ENCODE assay signal across 25 mouse cellular contexts in genomic region chr9:75064678-75065331, GRCm38 (mm10). TPM values are rescaled to one million over a fixed set of nuclear protein-coding genes. Genes with fewer than 3 reads are reported as not detected.
DNase-seq lines count a peak whose midpoint lies in the region; ATAC-seq and TF ChIP-seq lines count a peak whose summit lies in the region.
"Had no signal": no experiment of that assay in that cellular context is flagged by ENCODE, and none has a peak within 500 bp of the region (broad histone marks: within the 10 kb centered on the region; RNA-seq: fewer than 3 reads in every experiment).

No protein-coding gene starts in this region.

- TF ChIP-seq POLR2A in brain, embryonic 14.5 days (IDR thresholded peaks at IDR 0.05; ENCODE audit: borderline replicate concordance, extremely low read depth, insufficient read depth, insufficient read length, poor library complexity, severe bottlenecking) = no peak

- no peak for DNase-seq in kidney, postnatal 36 days
- DNase-seq in lung, postnatal 0 days (ENCODE audit: low spot score) = peak; percentile 50
- DNase-seq in lung, postnatal 14 days = no peak
- DNase-seq in brain, embryonic 14.5 days (ENCODE audit: low read depth) = peak; percentile 11
- no peak for DNase-seq in neural tube, embryonic 10.5 days (ENCODE audit: extremely low spot score, low spot score)
- DNase-seq in cerebellum, adult 11-12 months = no peak
- DNase-seq: adrenal gland, postnatal 14 days; cerebellum, adult 18-20 months; cerebellum, postnatal 25 days; embryo, embryonic 11 days; gastrocnemius, postnatal 10 days; kidney, adult 18-20 months; layer of hippocampus, adult 9-11 months; spleen, adult 18-20 months; thymus, adult 2 months had no signal

- WGBS in kidney, embryonic 16.5 days = 57% methylated on average over 9 of the region's 9 CpGs
- WGBS in lung, postnatal 0 days = 50% methylated on average over 9 of the region's 9 CpGs

- H3K9ac ChIP-seq in kidney, embryonic 16.5 days (replicated peaks; ENCODE audit: low read length) = no peak overlapping the region
- no peak overlapping the region for H3K9ac ChIP-seq in lung, postnatal 0 days (replicated peaks; ENCODE audit: low read depth)
- H3K9ac ChIP-seq: liver, embryonic 14.5 days; midbrain, embryonic 12.5 days had no signal

- H3K36me3 ChIP-seq in kidney, embryonic 16.5 days (ENCODE audit: insufficient read depth, low read length) = peaks cover 2% of the 10 kb centered on the region; the same call in 1 of the 2 replicates
- no peaks in the 10 kb centered on the region for H3K36me3 ChIP-seq in lung, postnatal 0 days (ENCODE audit: insufficient read depth, low read length)
- H3K36me3 ChIP-seq: midbrain, embryonic 12.5 days had no signal

- no peak overlapping the region for H3K4me2 ChIP-seq in kidney, embryonic 16.5 days (replicated peaks; ENCODE audit: low read depth, low read length)
- no peak overlapping the region for H3K4me2 ChIP-seq in lung, postnatal 0 days (replicated peaks; ENCODE audit: low read depth, low read length)
- H3K4me2 ChIP-seq: midbrain, embryonic 12.5 days had no signal

- H3K27ac ChIP-seq in kidney, embryonic 16.5 days (ENCODE audit: low read length) = 0 out of 2 replicates have a peak overlapping the region, but pooled peaks have one; percentile 50
- no peak overlapping the region for H3K27ac ChIP-seq in lung, postnatal 0 days (ENCODE audit: low read length)
- H3K27ac ChIP-seq: hindbrain, embryonic 10.5 days; hindbrain, postnatal 0 days; left cerebral cortex, adult 2 months; liver, embryonic 14.5 days; macrophage; midbrain, embryonic 12.5 days had no signal

- no peak overlapping the region for H3K4me3 ChIP-seq in kidney, embryonic 16.5 days (ENCODE audit: low read length)
- H3K4me3 ChIP-seq in lung, postnatal 0 days (ENCODE audit: low read depth, low read length) = no peak overlapping the region
- H3K4me3 ChIP-seq: hindbrain, embryonic 10.5 days; left cerebral cortex, adult 2 months; midbrain, embryonic 12.5 days had no signal

- no peaks in the 10 kb centered on the region for H3K9me3 ChIP-seq in kidney, embryonic 16.5 days (ENCODE audit: low read length)
- no peaks in the 10 kb centered on the region for H3K9me3 ChIP-seq in lung, postnatal 0 days (ENCODE audit: low read length)
- H3K9me3 ChIP-seq: hindbrain, embryonic 10.5 days; midbrain, embryonic 12.5 days had no signal

- TF ChIP-seq EP300 in lung, postnatal 0 days (IDR thresholded peaks at IDR 0.05) = no peak

- H3K4me1 ChIP-seq in kidney, embryonic 16.5 days (ENCODE audit: insufficient read depth, low read length) = no peaks in the 10 kb centered on the region
- H3K4me1 ChIP-seq in lung, postnatal 0 days (ENCODE audit: insufficient read depth, low read depth, low read length) = no peaks in the 10 kb centered on the region
- H3K4me1 ChIP-seq: hindbrain, embryonic 10.5 days; midbrain, embryonic 12.5 days had no signal

- H3K27me3 ChIP-seq in kidney, embryonic 16.5 days (ENCODE audit: insufficient read depth, low read length) = no peaks in the 10 kb centered on the region
- no peaks in the 10 kb centered on the region for H3K27me3 ChIP-seq in lung, postnatal 0 days (replicated peaks; ENCODE audit: insufficient read depth, low read length)
- H3K27me3 ChIP-seq: midbrain, embryonic 12.5 days had no signal

- ATAC-seq in kidney, embryonic 16.5 days (ENCODE audit: low FRiP score, low TSS enrichment) = no peak
- no peak for ATAC-seq in lung, postnatal 0 days
- ATAC-seq in megakaryocyte progenitor cell, adult 5-6 weeks (replicated peaks; ENCODE audit: poor library complexity) = peak; percentile 63
- ATAC-seq: activated CD4-positive, CD25-positive, alpha-beta regulatory T cell, adult 4 months; forebrain, embryonic 14.5 days; hindbrain, postnatal 0 days had no signal

- TF ChIP-seq CTCF in lung, postnatal 0 days (IDR thresholded peaks at IDR 0.05) = no peak
- TF ChIP-seq CTCF in brain, embryonic 14.5 days (IDR thresholded peaks at IDR 0.05; ENCODE audit: borderline replicate concordance, extremely low read depth, insufficient read depth, insufficient read length) = no peak

RNA-seq across cellular contexts. Expression of gene Myo5a, which starts 6.0 kb away (rescaled TPM):
- polyA plus RNA-seq in kidney, embryonic 16.5 days (2015; fragmentation: Nextera tagmentation; extraction: Ambion mirVana) = 9.8 and 13.5 TPM in 2 replicates
- 3.2 and 3.6 TPM in 2 replicates for polyA plus RNA-seq in lung, postnatal 0 days (2015; fragmentation: Nextera tagmentation; extraction: Ambion mirVana)
- 37.3 and 62.0 TPM in 2 replicates for polyA plus RNA-seq in brain, embryonic 14.5 days (2012; rRNA removed)
- total RNA-seq in megakaryocyte progenitor cell, adult 5-6 weeks (2015) = 59.6 and 80.1 TPM in 2 replicates
- total RNA-seq in megakaryocyte progenitor cell, adult 5-6 weeks (2017) = 113 and 133 TPM in 2 replicates

RNA-seq across cellular contexts. Expression of gene Arpp19, which starts 27.4 kb away (rescaled TPM):
- polyA plus RNA-seq in kidney, embryonic 16.5 days (2015; fragmentation: Nextera tagmentation; extraction: Ambion mirVana) = 257 TPM in 2 replicates
- 248 and 254 TPM in 2 replicates for polyA plus RNA-seq in lung, postnatal 0 days (2015; fragmentation: Nextera tagmentation; extraction: Ambion mirVana)
- 82.1 and 94.9 TPM in 2 replicates for polyA plus RNA-seq in brain, embryonic 14.5 days (2012; rRNA removed)
- 132 and 179 TPM in 2 replicates for total RNA-seq in megakaryocyte progenitor cell, adult 5-6 weeks (2015)
- total RNA-seq in megakaryocyte progenitor cell, adult 5-6 weeks (2017) = 136 and 149 TPM in 2 replicates

Comparison
In these comparisons a context has a peak if more than half of its experiments do, and no peak if none do; other contexts are left out.
1. DNase-seq: peak in lung, postnatal 0 days (single experiment) and brain, embryonic 14.5 days (single experiment); none in kidney, postnatal 36 days (0 of 2), lung, postnatal 14 days (single experiment), neural tube, embryonic 10.5 days (single experiment) and cerebellum, adult 11-12 months (single experiment).